Mouse (Mus musculus) embryonic fibroblast, embryonic 13.5 days (primary cell): ENCODE measurements around the gene Gm13691.

Source experiments
- CTCF ChIP-seq: IDR thresholded peaks from 2 replicates; pipeline ENCODE4 v1.5.1; 2011; ENCODE audit warnings: mild to moderate bottlenecking, control low read depth, low read length, moderate library complexity, borderline replicate concordance; ENCODE audit not compliant: insufficient read depth
- POLR2A ChIP-seq: IDR thresholded peaks from 2 replicates; pipeline ENCODE4 v1.6.1; 2011; ENCODE audit warnings: low read depth, mild to moderate bottlenecking, control low read depth, low read length, moderate library complexity

- TF ChIP-seq CTCF (no peak), POLR2A (no peak)
Measured at GRCm38 (mm10) chr2:83941378-83941777, 49.0 kb upstream of the Gm13691 start.
